Mouse (Mus musculus) thymus, postnatal 4 days (tissue): ENCODE measurements around the gene Eps8l3.

Source experiments
- DNase-seq: peaks from one replicate; pipeline ENCODE4 v3.0.0; 2021

Eps8l3 gene

GRCm38 (mm10) chr3:107877005-107877404 lies at the start of gene Eps8l3:
Gene Eps8l3 (plus strand): TSS chr3:107877229.
- DNase-seq, result no peak

- DNase-seq, result no peak
Measured at GRCm38 (mm10) chr3:107827873-107828405, 49.1 kb upstream of the Eps8l3 start.

GRCm38 (mm10) chr3:107828518-107828917 lies 48.5 kb upstream of the Eps8l3 start:
- DNase-seq, result no peak

GRCm38 (mm10) chr3:107828997-107829396 lies 48.0 kb upstream of the Eps8l3 start:
- no peak for DNase-seq

- DNase-seq, result no peak
Measured at GRCm38 (mm10) chr3:107829625-107830024, 47.4 kb upstream of the Eps8l3 start.

GRCm38 (mm10) chr3:107831875-107832554 lies 45.0 kb upstream of the Eps8l3 start:
- DNase-seq, result no peak

GRCm38 (mm10) chr3:107832645-107833044 lies 44.4 kb upstream of the Eps8l3 start:
- DNase-seq, result no peak

GRCm38 (mm10) chr3:107833370-107833769 lies 43.7 kb upstream of the Eps8l3 start:
- DNase-seq, result no peak

- DNase-seq, result no peak
Measured at GRCm38 (mm10) chr3:107833872-107834341, 43.1 kb upstream of the Eps8l3 start.

- DNase-seq, result no peak
Measured at GRCm38 (mm10) chr3:107835301-107835700, 41.7 kb upstream of the Eps8l3 start.

GRCm38 (mm10) chr3:107839855-107840254 lies 37.2 kb upstream of the Eps8l3 start:
- no peak for DNase-seq

- DNase-seq, result no peak
Measured at GRCm38 (mm10) chr3:107840855-107841254, 36.2 kb upstream of the Eps8l3 start.

GRCm38 (mm10) chr3:107841370-107841769 lies 35.7 kb upstream of the Eps8l3 start:
- DNase-seq, result no peak

- DNase-seq, result no peak
Measured at GRCm38 (mm10) chr3:107843406-107843805, 33.6 kb upstream of the Eps8l3 start.

- no peak for DNase-seq
Measured at GRCm38 (mm10) chr3:107844001-107844400, 33.0 kb upstream of the Eps8l3 start.

- no peak for DNase-seq
Measured at GRCm38 (mm10) chr3:107844499-107844898, 32.5 kb upstream of the Eps8l3 start.

GRCm38 (mm10) chr3:107846175-107846574 lies 30.9 kb upstream of the Eps8l3 start:
- no peak for DNase-seq

- DNase-seq, result no peak
Measured at GRCm38 (mm10) chr3:107846835-107847234, 30.2 kb upstream of the Eps8l3 start.

- DNase-seq, result no peak
Measured at GRCm38 (mm10) chr3:107848126-107848525, 28.9 kb upstream of the Eps8l3 start.

- no peak for DNase-seq
Measured at GRCm38 (mm10) chr3:107849000-107849692, 27.9 kb upstream of the Eps8l3 start.

- no peak for DNase-seq
Measured at GRCm38 (mm10) chr3:107849693-107850031, 27.4 kb upstream of the Eps8l3 start.

- DNase-seq, result no peak
Measured at GRCm38 (mm10) chr3:107850418-107851031, 26.5 kb upstream of the Eps8l3 start.

- no peak for DNase-seq
Measured at GRCm38 (mm10) chr3:107852786-107853185, 24.2 kb upstream of the Eps8l3 start.
